Comparison of ENCODE assay signal across 8 mouse cellular contexts in genomic region chr9:66305121-66306112, GRCm38 (mm10). TPM values are rescaled to one million over a fixed set of nuclear protein-coding genes. Genes with fewer than 3 reads are reported as not detected.
DNase-seq lines count a peak whose midpoint lies in the region; ATAC-seq and TF ChIP-seq lines count a peak whose summit lies in the region.

No protein-coding gene starts in this region.

- WGBS in heart, embryonic 13.5 days: 37% methylated on average over 25 of the region's 25 CpGs
- WGBS in liver, embryonic 12.5 days (ENCODE audit: insufficient replicate concordance): 44% methylated on average over 25 of the region's 25 CpGs

- TF ChIP-seq CTCF in embryonic fibroblast, embryonic 13.5 days (IDR thresholded peaks at IDR 0.05; ENCODE audit: borderline replicate concordance, insufficient read depth, low read length): no peak

- ATAC-seq in heart, embryonic 13.5 days (ENCODE audit: extremely low read depth, insufficient number of reproducible peaks, low FRiP score, low TSS enrichment): no peak
- ATAC-seq in liver, embryonic 12.5 days: no peak
- peak; percentile 46; the same call in 1 of the 2 replicates for ATAC-seq in neutrophil, adult 5-6 weeks (ENCODE audit: extremely low read depth, insufficient number of reproducible peaks, low FRiP score, poor library complexity, severe bottlenecking)

- H3K4me3 ChIP-seq in embryonic fibroblast, embryonic 13.5 days (ENCODE audit: insufficient read depth, low read length): peak overlapping the region; percentile 32
- peak overlapping the region; percentile 42 for H3K4me3 ChIP-seq in heart, embryonic 13.5 days
- peak overlapping the region; percentile 45 for H3K4me3 ChIP-seq in liver, embryonic 12.5 days

- no peaks in the 10 kb centered on the region for H3K9me3 ChIP-seq in heart, embryonic 13.5 days
- no peaks in the 10 kb centered on the region for H3K9me3 ChIP-seq in liver, embryonic 12.5 days (replicated peaks)

- H3K9ac ChIP-seq in heart, embryonic 13.5 days: peak overlapping the region; percentile 33; the same call in 1 of the 2 replicates
- H3K9ac ChIP-seq in liver, embryonic 12.5 days: peak overlapping the region; percentile 48

- TF ChIP-seq POLR2A in embryonic fibroblast, embryonic 13.5 days (IDR thresholded peaks at IDR 0.05; ENCODE audit: low read depth, low read length): no peak

- H3K4me1 ChIP-seq in embryonic fibroblast, embryonic 13.5 days (ENCODE audit: control insufficient read depth, insufficient read depth, low read length): no peaks in the 10 kb centered on the region
- peaks cover 10% of the 10 kb centered on the region; the same call in 1 of the 2 replicates for H3K4me1 ChIP-seq in heart, embryonic 13.5 days
- peaks cover 16% of the 10 kb centered on the region for H3K4me1 ChIP-seq in liver, embryonic 12.5 days

- peak; percentile 60 to 62 for DNase-seq in B cell, adult 2 months
- peak; percentile 51 for DNase-seq in adrenal gland, adult 2 months
- DNase-seq in kidney, postnatal 14 days: peak; percentile 9
- no peak for DNase-seq in embryo, embryonic 10 days (ENCODE audit: low spot score)

- no peak overlapping the region for H3K27ac ChIP-seq in embryonic fibroblast, embryonic 13.5 days (ENCODE audit: insufficient read depth, low read length)
- no peak overlapping the region for H3K27ac ChIP-seq in heart, embryonic 13.5 days (replicated peaks)
- no peak overlapping the region for H3K27ac ChIP-seq in liver, embryonic 12.5 days

- peaks cover 4% of the 10 kb centered on the region; the same call in 1 of the 2 replicates for H3K27me3 ChIP-seq in heart, embryonic 13.5 days (replicated peaks)
- H3K27me3 ChIP-seq in liver, embryonic 12.5 days (replicated peaks): no peaks in the 10 kb centered on the region

- H3K36me3 ChIP-seq in heart, embryonic 13.5 days: no peaks in the 10 kb centered on the region
- no peaks in the 10 kb centered on the region for H3K36me3 ChIP-seq in liver, embryonic 12.5 days

- H3K4me2 ChIP-seq in heart, embryonic 13.5 days: peak overlapping the region; percentile 68
- H3K4me2 ChIP-seq in liver, embryonic 12.5 days: peak overlapping the region; percentile 61

RNA-seq across cellular contexts. Expression of gene Herc1, which starts 44.8 kb away (rescaled TPM):
- total RNA-seq in adrenal gland, adult 2 months (2021): 10 to 100 TPM; 34.5 to 40.6 TPM
- 6.0 and 7.9 TPM in 2 replicates for polyA plus RNA-seq in adrenal gland, adult 2 months (2012; rRNA removed)
- 28.3 and 34.9 TPM in 2 replicates for polyA plus RNA-seq in embryonic fibroblast, embryonic 13.5 days (2011; ENCODE audit: insufficient read length, low read depth, missing spikeins)
- polyA plus RNA-seq in heart, embryonic 13.5 days (2015; fragmentation: Nextera tagmentation; extraction: Ambion mirVana): 16.7 and 17.4 TPM in 2 replicates
- polyA plus RNA-seq in liver, embryonic 12.5 days (2016; fragmentation: Nextera tagmentation; extraction: Ambion mirVana): 35.8 and 37.9 TPM in 2 replicates
- total RNA-seq in neutrophil, adult 5-6 weeks (2017): 163 and 174 TPM in 2 replicates
